ENCODE assay signal across 11 mouse cellular contexts in genomic region chr2:173238522-173238921, GRCm38 (mm10). TPM values are rescaled to one million over a fixed set of nuclear protein-coding genes. Genes with fewer than 3 reads are reported as not detected.
A peak's percentile ranks its signal among the peaks of the same experiment; 100 is the strongest.
DNase-seq lines count a peak whose midpoint lies in the region; ATAC-seq and TF ChIP-seq lines count a peak whose summit lies in the region.
"Had no signal": no experiment of that assay in that cellular context is flagged by ENCODE, and none has a peak within 500 bp of the region (broad histone marks: within the 10 kb centered on the region; RNA-seq: fewer than 3 reads in every experiment).

No protein-coding gene starts in this region.

- no peaks in the 10 kb centered on the region for H3K36me3 ChIP-seq in lung, embryonic 15.5 days
- peaks cover 3% of the 10 kb centered on the region for H3K36me3 ChIP-seq in embryonic facial prominence, embryonic 10.5 days (replicated peaks)
- no peaks in the 10 kb centered on the region; the same call in 1 of the 2 replicates for H3K36me3 ChIP-seq in hindbrain, embryonic 12.5 days
- H3K36me3 ChIP-seq in midbrain, embryonic 16.5 days (ENCODE audit: control insufficient read depth, insufficient read depth, low read length) = no peaks in the 10 kb centered on the region

- no peak for TF ChIP-seq CTCF in left cerebral cortex, adult 2 months (IDR thresholded peaks at IDR 0.05)

- H3K9ac ChIP-seq in lung, embryonic 15.5 days = no peak overlapping the region
- peak overlapping the region; percentile 40; the same call in 1 of the 2 replicates for H3K9ac ChIP-seq in hindbrain, embryonic 12.5 days
- H3K9ac ChIP-seq in midbrain, embryonic 16.5 days (ENCODE audit: low read depth, low read length) = peak overlapping the region; percentile 55
- H3K9ac ChIP-seq: limb, embryonic 15.5 days had no signal

- intact Hi-C loops in left cerebral cortex, adult 2 months (cut with DNase I) = no loop called here

- peaks cover 66% of the 10 kb centered on the region for H3K4me1 ChIP-seq in lung, embryonic 15.5 days
- H3K4me1 ChIP-seq in embryonic facial prominence, embryonic 10.5 days = peaks cover 88% of the 10 kb centered on the region
- peaks cover 95% of the 10 kb centered on the region for H3K4me1 ChIP-seq in hindbrain, embryonic 12.5 days
- H3K4me1 ChIP-seq in midbrain, embryonic 16.5 days (ENCODE audit: control insufficient read depth, insufficient read depth, low read length) = peaks cover 38% of the 10 kb centered on the region

- H3K9me3 ChIP-seq in lung, embryonic 15.5 days = no peaks in the 10 kb centered on the region
- H3K9me3 ChIP-seq in embryonic facial prominence, embryonic 10.5 days = no peaks in the 10 kb centered on the region
- H3K9me3 ChIP-seq in hindbrain, embryonic 12.5 days (replicated peaks) = no peaks in the 10 kb centered on the region
- H3K9me3 ChIP-seq in midbrain, embryonic 16.5 days (replicated peaks; ENCODE audit: control insufficient read depth, low read length, poor library complexity, severe bottlenecking) = no peaks in the 10 kb centered on the region
- H3K9me3 ChIP-seq: limb, embryonic 15.5 days had no signal

- no peaks in the 10 kb centered on the region for H3K27me3 ChIP-seq in lung, embryonic 15.5 days
- H3K27me3 ChIP-seq in embryonic facial prominence, embryonic 10.5 days (replicated peaks; ENCODE audit: low read depth, poor library complexity, severe bottlenecking) = peaks cover 22% of the 10 kb centered on the region
- 0 out of 2 replicates have a peak, but pooled peaks cover 4% of the 10 kb centered on the region for H3K27me3 ChIP-seq in hindbrain, embryonic 12.5 days
- no peaks in the 10 kb centered on the region for H3K27me3 ChIP-seq in midbrain, embryonic 16.5 days (ENCODE audit: control insufficient read depth, insufficient read depth, low read depth, low read length)
- H3K27me3 ChIP-seq: limb, embryonic 15.5 days had no signal

- no peak overlapping the region for H3K4me3 ChIP-seq in lung, embryonic 15.5 days
- no peak overlapping the region for H3K4me3 ChIP-seq in embryonic facial prominence, embryonic 10.5 days
- no peak overlapping the region for H3K4me3 ChIP-seq in hindbrain, embryonic 12.5 days
- no peak overlapping the region for H3K4me3 ChIP-seq in midbrain, embryonic 16.5 days (ENCODE audit: low read depth, low read length)
- H3K4me3 ChIP-seq in left cerebral cortex, adult 2 months = no peak overlapping the region
- H3K4me3 ChIP-seq: limb, embryonic 15.5 days had no signal

- 29% methylated on average over 14 of the region's 14 CpGs for WGBS in lung, embryonic 15.5 days
- 12% methylated on average over 14 of the region's 14 CpGs for WGBS in embryonic facial prominence, embryonic 10.5 days
- WGBS in hindbrain, embryonic 12.5 days = 6% methylated on average over 14 of the region's 14 CpGs
- WGBS in midbrain, embryonic 16.5 days = 6% methylated on average over 14 of the region's 14 CpGs

- no peak for ATAC-seq in lung, embryonic 15.5 days (ENCODE audit: borderline replicate concordance, extremely low read depth, low FRiP score, low TSS enrichment)
- peak; percentile 38 for ATAC-seq in hindbrain, embryonic 12.5 days (ENCODE audit: low FRiP score)
- ATAC-seq in midbrain, embryonic 16.5 days = no peak

- no peak for DNase-seq in lung, postnatal 36 days
- DNase-seq in embryonic facial prominence, embryonic 10.5 days (ENCODE audit: low spot score) = no peak
- no peak for DNase-seq in layer of hippocampus, adult 8-10 months (ENCODE audit: low spot score in 2 of 2)
- DNase-seq in left cerebral cortex, adult 2 months (ENCODE audit: extremely low spot score in 1 of 2, low spot score in 2 of 2) = no peak
- DNase-seq: cerebellum, adult 2 months; gastrocnemius, postnatal 10 days; heart, postnatal 36 days had no signal

- H3K27ac ChIP-seq in lung, embryonic 15.5 days = peak overlapping the region; percentile 5; the same call in 1 of the 2 replicates
- H3K27ac ChIP-seq in embryonic facial prominence, embryonic 10.5 days (replicated peaks) = peak overlapping the region; percentile 59
- H3K27ac ChIP-seq in hindbrain, embryonic 12.5 days = peak overlapping the region; percentile 73
- no peak overlapping the region; the same call in 1 of the 2 replicates for H3K27ac ChIP-seq in midbrain, embryonic 16.5 days (ENCODE audit: low read length)
- H3K27ac ChIP-seq in left cerebral cortex, adult 2 months = no peak overlapping the region
- H3K27ac ChIP-seq: limb, embryonic 15.5 days had no signal

- H3K4me2 ChIP-seq in lung, embryonic 15.5 days = no peak overlapping the region
- H3K4me2 ChIP-seq in hindbrain, embryonic 12.5 days (replicated peaks) = 0 out of 2 replicates have a peak overlapping the region, but pooled peaks have one; percentile 6
- no peak overlapping the region for H3K4me2 ChIP-seq in midbrain, embryonic 16.5 days (ENCODE audit: low read length)
- H3K4me2 ChIP-seq: limb, embryonic 15.5 days had no signal

RNA-seq across cellular contexts. Expression of gene Zbp1, which starts 19.8 kb away (rescaled TPM):
- 0.43 and 0.95 TPM in 2 replicates for polyA plus RNA-seq in lung, embryonic 15.5 days (2015; fragmentation: Nextera tagmentation; extraction: Ambion mirVana)
- polyA plus RNA-seq in embryonic facial prominence, embryonic 10.5 days (2016; fragmentation: Nextera tagmentation; extraction: Ambion mirVana) = not detected in 2 replicates
- polyA plus RNA-seq in hindbrain, embryonic 12.5 days (2016; fragmentation: Nextera tagmentation; extraction: Ambion mirVana) = 0.28 TPM in 1 of 2 replicates, not detected in the other
- 0.30 TPM in 1 of 2 replicates, not detected in the other for polyA plus RNA-seq in midbrain, embryonic 16.5 days (2015; fragmentation: Nextera tagmentation; extraction: Ambion mirVana)
- 1 to 10 TPM in 2 of 4 experiments, not detected in 2; 1.5 to 2.5 TPM for total RNA-seq in layer of hippocampus, adult 8-10 months (2022)
- total RNA-seq in left cerebral cortex, adult 2 months (2021) = under 1 TPM in 1 of 2 experiments, not detected in 1; 0.36 TPM

RNA-seq across cellular contexts. Expression of gene Pmepa1, which starts 37.8 kb away (rescaled TPM):
- polyA plus RNA-seq in lung, embryonic 15.5 days (2015; fragmentation: Nextera tagmentation; extraction: Ambion mirVana) = 7.3 and 7.7 TPM in 2 replicates
- polyA plus RNA-seq in embryonic facial prominence, embryonic 10.5 days (2016; fragmentation: Nextera tagmentation; extraction: Ambion mirVana) = 1.4 and 2.1 TPM in 2 replicates
- 5.6 and 6.3 TPM in 2 replicates for polyA plus RNA-seq in hindbrain, embryonic 12.5 days (2016; fragmentation: Nextera tagmentation; extraction: Ambion mirVana)
- 3.4 and 4.5 TPM in 2 replicates for polyA plus RNA-seq in midbrain, embryonic 16.5 days (2015; fragmentation: Nextera tagmentation; extraction: Ambion mirVana)
- 10 to 100 TPM; 15.0 to 37.8 (median 25.3) TPM for total RNA-seq in layer of hippocampus, adult 8-10 months (2022)
- 10 to 100 TPM; 53.4 to 58.5 TPM for total RNA-seq in left cerebral cortex, adult 2 months (2021)

Comparison
In these comparisons a context has a peak if more than half of its experiments do, and no peak if none do; other contexts are left out.
1. H3K27ac ChIP-seq: peak in lung, embryonic 15.5 days (single experiment), embryonic facial prominence, embryonic 10.5 days (single experiment) and hindbrain, embryonic 12.5 days (single experiment); none in midbrain, embryonic 16.5 days (single experiment) and left cerebral cortex, adult 2 months (single experiment).